Mouse (Mus musculus) MEL (cell line): ENCODE measurements around the gene Gucy1b1.

ENCODE experiments used
- CTCF ChIP-seq, 3 experiments: IDR thresholded peaks in 2 of 3; conservative IDR thresholded peaks in 1 of 3; 2 replicates each; pipeline ENCODE4 v1.5.1; 2011 to 2012; ENCODE audit warnings: low read length in 3 of 3, low read depth in 2 of 3, mild to moderate bottlenecking in 2 of 3, improper control_type of control experiment in 1 of 3, inconsistent platforms in 1 of 3, mixed read lengths in 1 of 3, moderate library complexity in 1 of 3; ENCODE audit not compliant: control insufficient read depth in 1 of 3, insufficient read depth in 1 of 3, poor library complexity in 1 of 3, severe bottlenecking in 1 of 3
- EP300 ChIP-seq, 2 experiments: IDR thresholded peaks; 2 replicates each; pipeline ENCODE4 v1.6.1; 2011; ENCODE audit warnings: improper control_type of control experiment in 2 of 2, low read length in 2 of 2, low read depth in 1 of 2, mild to moderate bottlenecking in 1 of 2
- KAT2A ChIP-seq: conservative IDR thresholded peaks from 2 replicates; pipeline ENCODE4 v1.6.1; 2012; ENCODE audit warnings: low read depth, low read length, improper control_type of control experiment, inconsistent platforms
- ZNF384 ChIP-seq: IDR thresholded peaks from 2 replicates; pipeline ENCODE4 v1.6.1; 2012; ENCODE audit warnings: low read depth, mild to moderate bottlenecking, inconsistent platforms, low read length, improper control_type of control experiment

DNA sequence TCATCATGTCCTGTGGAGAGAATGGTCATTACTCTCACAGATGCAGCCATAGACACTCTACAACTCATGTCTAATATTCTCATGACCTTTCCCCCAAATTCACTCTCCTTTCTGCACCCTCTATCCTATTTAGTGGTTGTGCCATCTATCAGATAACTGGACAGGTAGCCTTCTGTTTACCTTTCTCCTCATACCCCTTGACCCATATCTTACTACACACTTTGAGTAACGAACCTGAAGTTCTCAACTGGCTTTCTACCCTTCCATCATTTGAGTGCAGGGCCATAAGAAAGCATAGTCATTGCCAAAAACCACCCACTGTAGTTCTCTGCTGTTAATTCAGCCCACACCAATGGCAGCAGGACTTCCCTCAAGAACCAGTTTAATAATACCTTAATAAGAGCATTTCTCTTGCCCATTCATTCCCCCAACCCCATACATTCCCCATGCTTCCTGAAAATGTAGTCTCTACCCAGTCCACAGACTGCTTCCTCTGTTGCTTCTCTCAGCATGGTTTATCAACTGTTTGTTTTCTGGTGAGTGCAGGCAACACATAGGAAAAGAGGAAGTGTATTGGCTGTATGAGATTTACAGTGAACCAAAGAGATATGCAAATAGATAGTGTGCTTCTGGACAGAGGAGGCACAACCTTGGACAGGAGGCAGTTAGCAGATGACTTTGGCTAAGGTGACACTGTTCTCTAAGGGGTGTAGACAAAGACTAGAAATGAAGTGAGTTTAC is 44.3 kb downstream of the Gucy1b1 start:
- TF ChIP-seq EP300 (IDR thresholded peaks at IDR 0.05; ENCODE audit: low read depth in 1 of 2, low read length in 2 of 2), result no peak
- no peak for TF ChIP-seq CTCF (IDR thresholded peaks at IDR 0.05 in 2 of 3, conservative IDR thresholded peaks at IDR 0.05 in 1 of 3; ENCODE audit: control insufficient read depth in 1 of 3, insufficient read depth in 1 of 3, low read depth in 2 of 3, low read length in 3 of 3, poor library complexity in 1 of 3, severe bottlenecking in 1 of 3)
- no peak for TF ChIP-seq KAT2A
- TF ChIP-seq ZNF384, result no peak
